In genomic region chrX:43427961-43428365, GRCm38 (mm10) we compare ENCODE assay signal across 8 mouse cellular contexts. TPM values are rescaled to one million over a fixed set of nuclear protein-coding genes. Genes with fewer than 3 reads are reported as not detected.
A peak's percentile ranks its signal among the peaks of the same experiment; 100 is the strongest.
DNase-seq lines count a peak whose midpoint lies in the region; ATAC-seq and TF ChIP-seq lines count a peak whose summit lies in the region.

No protein-coding gene starts in this region.

- H3K36me3 ChIP-seq in kidney, postnatal 0 days (ENCODE audit: insufficient read depth, low read length) = no peaks in the 10 kb centered on the region
- H3K36me3 ChIP-seq in kidney, adult 2 months (ENCODE audit: control insufficient read depth, insufficient read depth, low read length) = no peaks in the 10 kb centered on the region
- H3K36me3 ChIP-seq in midbrain, embryonic 15.5 days (replicated peaks) = no peaks in the 10 kb centered on the region

- H3K4me2 ChIP-seq in kidney, postnatal 0 days (ENCODE audit: low read length) = peak overlapping the region; percentile 59
- peak overlapping the region; percentile 67 for H3K4me2 ChIP-seq in midbrain, embryonic 15.5 days

- no peak overlapping the region for H3K27ac ChIP-seq in kidney, postnatal 0 days
- H3K27ac ChIP-seq in kidney, adult 2 months (ENCODE audit: insufficient read depth, low read depth, low read length) = no peak overlapping the region
- H3K27ac ChIP-seq in midbrain, embryonic 15.5 days = peak overlapping the region; percentile 86; the same call in 1 of the 2 replicates

- no peaks in the 10 kb centered on the region for H3K4me1 ChIP-seq in kidney, postnatal 0 days (replicated peaks; ENCODE audit: insufficient read depth, low read length)
- H3K4me1 ChIP-seq in kidney, adult 2 months (ENCODE audit: control insufficient read depth, insufficient read depth, low read length) = no peaks in the 10 kb centered on the region
- no peaks in the 10 kb centered on the region for H3K4me1 ChIP-seq in midbrain, embryonic 15.5 days

- no peak for ATAC-seq in kidney, postnatal 0 days (replicated peaks; ENCODE audit: low FRiP score, low read depth)
- no peak for ATAC-seq in midbrain, embryonic 15.5 days (replicated peaks)

- H3K4me3 ChIP-seq in kidney, postnatal 0 days (replicated peaks; ENCODE audit: low read depth, low read length) = no peak overlapping the region
- no peak overlapping the region for H3K4me3 ChIP-seq in kidney, adult 2 months (ENCODE audit: insufficient read depth, low read depth, low read length)
- H3K4me3 ChIP-seq in midbrain, embryonic 15.5 days = peak overlapping the region; percentile 48

- H3K9me3 ChIP-seq in kidney, postnatal 0 days (replicated peaks; ENCODE audit: low read length) = no peaks in the 10 kb centered on the region
- no peaks in the 10 kb centered on the region for H3K9me3 ChIP-seq in midbrain, embryonic 15.5 days

- DNase-seq in kidney, postnatal 0 days (ENCODE audit: low spot score) = no peak
- DNase-seq in kidney, adult 2 months = no peak
- peak; percentile 41 for DNase-seq in cerebellum, adult 8-10 months
- peak; percentile 4 to 12 for DNase-seq in frontal cortex, postnatal 25 days (ENCODE audit: low spot score in 2 of 2)
- no peak for DNase-seq in thymus, postnatal 0 days (ENCODE audit: low spot score)
- DNase-seq in yolk sac, embryonic 10.5 days (ENCODE audit: low spot score) = no peak
- no peak for DNase-seq in urinary bladder, postnatal 36 days (ENCODE audit: low spot score in 2 of 2)

- no peak for TF ChIP-seq POLR2A in kidney, adult 2 months (IDR thresholded peaks at IDR 0.05; ENCODE audit: low read depth, low read length)

- H3K9ac ChIP-seq in kidney, postnatal 0 days (ENCODE audit: low read depth, low read length) = no peak overlapping the region
- H3K9ac ChIP-seq in midbrain, embryonic 15.5 days = peak overlapping the region; percentile 40; the same call in 1 of the 2 replicates

- no peak for TF ChIP-seq CTCF in kidney, postnatal 0 days (IDR thresholded peaks at IDR 0.05; ENCODE audit: low read depth)
- no peak for TF ChIP-seq CTCF in kidney, adult 2 months (conservative IDR thresholded peaks at IDR 0.05; ENCODE audit: insufficient read depth, insufficient read length, low read depth, low read length)

- H3K27me3 ChIP-seq in kidney, postnatal 0 days (ENCODE audit: insufficient read depth, low read length) = no peaks in the 10 kb centered on the region
- no peaks in the 10 kb centered on the region for H3K27me3 ChIP-seq in kidney, adult 2 months (replicated peaks; ENCODE audit: control insufficient read depth, insufficient read depth, low read length)
- no peaks in the 10 kb centered on the region for H3K27me3 ChIP-seq in midbrain, embryonic 15.5 days (replicated peaks)

- WGBS in kidney, postnatal 0 days = 27% methylated on average over 12 of the region's 12 CpGs
- WGBS in kidney, adult 2 months = 3% methylated on average over 12 of the region's 12 CpGs
- 16% methylated on average over 12 of the region's 12 CpGs for WGBS in midbrain, embryonic 15.5 days

RNA-seq across cellular contexts. Expression of gene Tenm1, which starts 1.0 kb away (rescaled TPM):
- 0.11 and 0.37 TPM in 2 replicates for polyA plus RNA-seq in kidney, postnatal 0 days (2015; fragmentation: Nextera tagmentation; extraction: Ambion mirVana)
- not detected in 2 replicates for polyA plus RNA-seq in kidney, adult 2 months (2012; rRNA removed)
- 36.6 and 39.2 TPM in 2 replicates for polyA plus RNA-seq in midbrain, embryonic 15.5 days (2015; fragmentation: Nextera tagmentation; extraction: Ambion mirVana)
- 0.33 and 0.46 TPM in 2 replicates for polyA plus RNA-seq in thymus, postnatal 0 days (2015; fragmentation: Nextera tagmentation; extraction: Ambion mirVana)

Comparison
In these comparisons a context has a peak if more than half of its experiments do, and no peak if none do; other contexts are left out.
1. DNase-seq: peak in cerebellum, adult 8-10 months (single experiment) and frontal cortex, postnatal 25 days (2 of 2); none in kidney, postnatal 0 days (single experiment), kidney, adult 2 months (single experiment), thymus, postnatal 0 days (single experiment), yolk sac, embryonic 10.5 days (single experiment) and urinary bladder, postnatal 36 days (0 of 2).
2. RNA of gene Tenm1, which starts 1.0 kb away (polyA plus RNA-seq): 36.6 to 39.2 TPM in midbrain, embryonic 15.5 days; 0.33 to 0.46 TPM in thymus, postnatal 0 days, 0.11 to 0.37 TPM in kidney, postnatal 0 days and not detected in kidney, adult 2 months; every median in the first group is over 10 times any median in the second.